Mouse (Mus musculus): Measurements from ENCODE around the gene Ncl. TPM values are rescaled to one million over a fixed set of nuclear protein-coding genes. Genes with fewer than 3 reads are reported as not detected.

The Ncl gene
- total and polyA plus RNA-seq, 3 experiments: 246 to 1,708 (median 370) TPM

- no peak for TF ChIP-seq GABPA (IDR thresholded peaks at IDR 0.05; ENCODE audit: low read depth, low read length)
These were observed 46.0 kb downstream of the Ncl start (continued) for GRCm38 (mm10) chr1:86313096-86313771.

- H3K27me3 ChIP-seq (ENCODE audit: control insufficient read depth in 1 of 2, insufficient read depth in 2 of 2, low read length in 2 of 2): no peaks in the 10 kb centered on the region; a peak in 1 of 4 replicates
- peaks cover 0 to 2% of the 10 kb centered on the region in 2 experiments; a peak in 1 of 4 replicates for H3K36me3 ChIP-seq (ENCODE audit: control insufficient read depth in 1 of 2, insufficient read depth in 2 of 2, low read length in 2 of 2)
- H3K9me3 ChIP-seq (replicated peaks; ENCODE audit: insufficient read depth, low read length): no peaks in the 10 kb centered on the region
- no peak overlapping the region for H3K9ac ChIP-seq (ENCODE audit: control insufficient read depth, low read depth, low read length, poor library complexity, severe bottlenecking)
- no peak overlapping the region for H3K4me3 ChIP-seq (ENCODE audit: control insufficient read depth in 1 of 2, insufficient read depth in 1 of 2, low read depth in 2 of 2, low read length in 2 of 2)
- peaks cover 0 to 2% of the 10 kb centered on the region in 2 experiments; a peak in 1 of 4 replicates for H3K4me1 ChIP-seq (ENCODE audit: control insufficient read depth in 1 of 2, insufficient read depth in 2 of 2, low read length in 2 of 2)
- TF ChIP-seq EP300 (IDR thresholded peaks at IDR 0.05; ENCODE audit: low read depth in 1 of 2, low read length in 2 of 2) (no peak), MAX (IDR thresholded peaks at IDR 0.05; ENCODE audit: low read length) (no peak), UBTF (IDR thresholded peaks at IDR 0.05; ENCODE audit: borderline replicate concordance, insufficient read depth, low read depth, low read length) (no peak), USF2 (IDR thresholded peaks at IDR 0.05; ENCODE audit: borderline replicate concordance in 1 of 2, insufficient read depth in 1 of 2, low read depth in 1 of 2, low read length in 2 of 2) (no peak), SMC3 (IDR thresholded peaks at IDR 0.05; ENCODE audit: low read depth, low read length) (no peak), TCF12 (IDR thresholded peaks at IDR 0.05; ENCODE audit: low read depth, low read length) (no peak), MYC (IDR thresholded peaks at IDR 0.05; ENCODE audit: low read depth, low read length) (no peak), ZMIZ1 (IDR thresholded peaks at IDR 0.05; ENCODE audit: low read depth, low read length) (no peak), CTCF (IDR thresholded peaks at IDR 0.05 in 2 of 3, conservative IDR thresholded peaks at IDR 0.05 in 1 of 3; ENCODE audit: control insufficient read depth in 1 of 3, insufficient read depth in 1 of 3, low read depth in 2 of 3, low read length in 3 of 3, poor library complexity in 1 of 3, severe bottlenecking in 1 of 3) (no peak)
- DNase-seq (ENCODE audit: low read depth, low spot score): no peak
- no peak overlapping the region for H3K27ac ChIP-seq (ENCODE audit: control insufficient read depth, low read depth, low read length)
- no peaks in the 10 kb centered on the region for H3K79me2 ChIP-seq (ENCODE audit: control insufficient read depth, insufficient read depth, low read length, poor library complexity)
These were observed 46.9 kb downstream of the Ncl start for GRCm38 (mm10) chr1:86312269-86312668.

GRCm38 (mm10) chr1:86311467-86312005 lies 47.7 kb downstream of the Ncl start:
- Histone ChIP-seq H3K79me2 (ENCODE audit: control insufficient read depth, insufficient read depth, low read length, poor library complexity) (no peaks in the 10 kb centered on the region), H3K4me1 (ENCODE audit: control insufficient read depth in 1 of 2, insufficient read depth in 2 of 2, low read length in 2 of 2) (peaks cover 0 to 2% of the 10 kb centered on the region in 2 experiments; a peak in 1 of 4 replicates), H3K27ac (ENCODE audit: control insufficient read depth, low read depth, low read length) (no peak overlapping the region), H3K36me3 (ENCODE audit: control insufficient read depth in 1 of 2, insufficient read depth in 2 of 2, low read length in 2 of 2) (peaks cover 0 to 2% of the 10 kb centered on the region in 2 experiments; a peak in 1 of 4 replicates), H3K4me3 (ENCODE audit: control insufficient read depth in 1 of 2, insufficient read depth in 1 of 2, low read depth in 2 of 2, low read length in 2 of 2) (no peak overlapping the region), H3K9ac (ENCODE audit: control insufficient read depth, low read depth, low read length, poor library complexity, severe bottlenecking) (no peak overlapping the region), H3K9me3 (replicated peaks; ENCODE audit: insufficient read depth, low read length) (no peaks in the 10 kb centered on the region), H3K27me3 (ENCODE audit: control insufficient read depth in 1 of 2, insufficient read depth in 2 of 2, low read length in 2 of 2) (no peaks in the 10 kb centered on the region; a peak in 1 of 4 replicates)
- no peak for DNase-seq (ENCODE audit: low read depth, low spot score)
- TF ChIP-seq MAZ (IDR thresholded peaks at IDR 0.05; ENCODE audit: low read depth, low read length) (no peak), NRF1 (IDR thresholded peaks at IDR 0.05; ENCODE audit: insufficient read depth, low read depth, low read length, poor library complexity, severe bottlenecking) (no peak), RAD21 (IDR thresholded peaks at IDR 0.05; ENCODE audit: low read depth, low read length) (no peak), MAX (IDR thresholded peaks at IDR 0.05; ENCODE audit: low read length) (no peak), HCFC1 (IDR thresholded peaks at IDR 0.05; ENCODE audit: low read depth, low read length) (no peak), SIN3A (IDR thresholded peaks at IDR 0.05; ENCODE audit: low read length) (no peak), CHD1 (IDR thresholded peaks at IDR 0.05; ENCODE audit: low read depth, low read length) (no peak), MEF2A (IDR thresholded peaks at IDR 0.05; ENCODE audit: extremely low read depth, insufficient replicate concordance, low read depth, low read length, poor library complexity, severe bottlenecking) (no peak), SMC3 (IDR thresholded peaks at IDR 0.05; ENCODE audit: low read depth, low read length) (no peak), KAT2A (conservative IDR thresholded peaks at IDR 0.05; ENCODE audit: low read depth, low read length) (no peak), JUND (IDR thresholded peaks at IDR 0.05; ENCODE audit: low read depth, low read length) (no peak), USF1 (IDR thresholded peaks at IDR 0.05; ENCODE audit: low read depth, low read length) (no peak), MYC (IDR thresholded peaks at IDR 0.05; ENCODE audit: low read depth, low read length) (no peak), POLR2AphosphoS5 (IDR thresholded peaks at IDR 0.05; ENCODE audit: borderline replicate concordance, low read depth, low read length) (no peak), TBP (IDR thresholded peaks at IDR 0.05; ENCODE audit: low read depth, low read length) (no peak), GATA1 (IDR thresholded peaks at IDR 0.05; ENCODE audit: low read depth, low read length) (no peak)
